Mouse (Mus musculus): ENCODE data around the gene Gtpbp3. TPM values are rescaled to one million over a fixed set of nuclear protein-coding genes. Genes with fewer than 3 reads are reported as not detected.

Gtpbp3 gene
- polyA plus RNA-seq, 1 experiment from 2014 or later: 6.8 TPM

GRCm38 (mm10) chr8:71543755-71544154 is 55.9 kb downstream of the Gtpbp3 start:
- ATAC-seq (ENCODE audit: low read depth): no peak

GRCm38 (mm10) chr8:71545053-71545452 is 57.1 kb downstream of the Gtpbp3 start:
- Histone ChIP-seq H3K27ac (replicated peaks; ENCODE audit: low read depth, low read length) (no peak overlapping the region), H3K36me3 (ENCODE audit: control insufficient read depth, insufficient read depth, low read length) (peaks cover 36% of the 10 kb centered on the region), H3K4me3 (ENCODE audit: low read depth, low read length) (no peak overlapping the region), H3K4me1 (ENCODE audit: control insufficient read depth, insufficient read depth, low read length) (peaks cover 7% of the 10 kb centered on the region), H3K9ac (ENCODE audit: low read depth, low read length) (no peak overlapping the region), H3K27me3 (replicated peaks; ENCODE audit: control insufficient read depth, insufficient read depth, low read length) (no peaks in the 10 kb centered on the region), H3K9me3 (ENCODE audit: control insufficient read depth, low read length) (no peaks in the 10 kb centered on the region), H3K4me2 (ENCODE audit: low read depth, low read length) (no peak overlapping the region)
- ATAC-seq (ENCODE audit: low read depth): no peak
- DNase-seq (ENCODE audit: low spot score): no peak
- 86% methylated on average over 10 of the region's 11 CpGs for WGBS

More at GRCm38 (mm10) chr8:71543755-71544154, 55.9 kb downstream of the Gtpbp3 start:
- DNase-seq (ENCODE audit: low spot score): no peak
- peaks cover 34% of the 10 kb centered on the region for H3K36me3 ChIP-seq (ENCODE audit: control insufficient read depth, insufficient read depth, low read length)
- H3K9me3 ChIP-seq (ENCODE audit: control insufficient read depth, low read length): no peaks in the 10 kb centered on the region
- peaks cover 7% of the 10 kb centered on the region for H3K4me1 ChIP-seq (ENCODE audit: control insufficient read depth, insufficient read depth, low read length)
- H3K27me3 ChIP-seq (replicated peaks; ENCODE audit: control insufficient read depth, insufficient read depth, low read length): no peaks in the 10 kb centered on the region
- peak overlapping the region; percentile 82 for H3K4me2 ChIP-seq (ENCODE audit: low read depth, low read length)
- peak overlapping the region; percentile 93 for H3K4me3 ChIP-seq (ENCODE audit: low read depth, low read length)
- WGBS: 84% methylated on average over 9 of the region's 9 CpGs
- H3K27ac ChIP-seq (replicated peaks; ENCODE audit: low read depth, low read length): no peak overlapping the region
- H3K9ac ChIP-seq (ENCODE audit: low read depth, low read length): peak overlapping the region; percentile 82; the same call in 1 of the 2 replicates

DNA sequence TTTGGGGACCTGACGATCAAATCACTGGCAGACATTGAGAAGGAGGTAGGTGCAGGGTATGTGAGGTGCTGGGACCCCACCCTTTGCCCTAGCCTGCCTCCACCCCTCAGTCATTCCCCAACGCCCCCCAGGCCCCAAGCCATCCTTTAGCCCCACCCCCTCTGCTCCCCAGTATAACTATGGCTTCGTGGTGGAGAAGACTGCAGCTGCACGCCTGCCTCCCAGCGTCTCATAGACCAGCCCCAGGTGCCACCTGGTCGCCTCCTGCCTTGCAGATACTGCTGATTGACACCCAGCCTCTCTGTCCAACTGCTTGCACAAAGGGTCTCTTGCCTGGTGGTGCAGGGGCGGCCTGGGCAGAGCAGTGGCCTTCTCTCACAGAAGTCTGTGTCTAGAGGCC is 59.7 kb downstream of the Gtpbp3 start:
- H3K4me3 ChIP-seq (ENCODE audit: low read depth, low read length): no peak overlapping the region
- H3K36me3 ChIP-seq (ENCODE audit: control insufficient read depth, insufficient read depth, low read length): peaks cover 36% of the 10 kb centered on the region
- ATAC-seq (ENCODE audit: low read depth): no peak
- H3K27ac ChIP-seq (replicated peaks; ENCODE audit: low read depth, low read length): no peak overlapping the region
- peaks cover 7% of the 10 kb centered on the region for H3K4me1 ChIP-seq (ENCODE audit: control insufficient read depth, insufficient read depth, low read length)
- no peak overlapping the region for H3K4me2 ChIP-seq (ENCODE audit: low read depth, low read length)
- no peak for DNase-seq (ENCODE audit: low spot score)
- WGBS: 90% methylated on average over 7 of the region's 7 CpGs
- H3K9ac ChIP-seq (ENCODE audit: low read depth, low read length): no peak overlapping the region
- no peaks in the 10 kb centered on the region for H3K9me3 ChIP-seq (ENCODE audit: control insufficient read depth, low read length)
- no peaks in the 10 kb centered on the region for H3K27me3 ChIP-seq (replicated peaks; ENCODE audit: control insufficient read depth, insufficient read depth, low read length)

Other genes starting within 250 kb of the Gtpbp3 start
- 24.1 and 26.0 TPM in 2 replicates for gene Myo9b, start 215.4 kb upstream of the Gtpbp3 start, polyA plus RNA-seq (2014; fragmentation: Nextera tagmentation; extraction: Ambion mirVana)
- gene Haus8, start 215.2 kb upstream of the Gtpbp3 start, polyA plus RNA-seq (2014; fragmentation: Nextera tagmentation; extraction: Ambion mirVana): 46.2 and 48.7 TPM in 2 replicates
- gene Use1, start 121.3 kb upstream of the Gtpbp3 start, polyA plus RNA-seq (2014; fragmentation: Nextera tagmentation; extraction: Ambion mirVana): 106 and 115 TPM in 2 replicates
- gene Ocel1, start 116.8 kb upstream of the Gtpbp3 start, polyA plus RNA-seq (2014; fragmentation: Nextera tagmentation; extraction: Ambion mirVana): 3.8 and 4.0 TPM in 2 replicates
- 57.2 and 61.9 TPM in 2 replicates for gene Nr2f6, start 106.1 kb upstream of the Gtpbp3 start, polyA plus RNA-seq (2014; fragmentation: Nextera tagmentation; extraction: Ambion mirVana)
- 9.4 and 11.3 TPM in 2 replicates for gene Ushbp1, start 92.3 kb upstream of the Gtpbp3 start, polyA plus RNA-seq (2014; fragmentation: Nextera tagmentation; extraction: Ambion mirVana)
- gene Babam1, start 91.2 kb upstream of the Gtpbp3 start, polyA plus RNA-seq (2014; fragmentation: Nextera tagmentation; extraction: Ambion mirVana): 79.6 and 85.2 TPM in 2 replicates
- 13.0 and 16.4 TPM in 2 replicates for gene Ankle1, start 82.1 kb upstream of the Gtpbp3 start, polyA plus RNA-seq (2014; fragmentation: Nextera tagmentation; extraction: Ambion mirVana)
- gene Abhd8, start 24.4 kb upstream of the Gtpbp3 start, polyA plus RNA-seq (2014; fragmentation: Nextera tagmentation; extraction: Ambion mirVana): 47.9 and 49.4 TPM in 2 replicates
- 115 and 123 TPM in 2 replicates for gene Mrpl34, start 23.1 kb upstream of the Gtpbp3 start, polyA plus RNA-seq (2014; fragmentation: Nextera tagmentation; extraction: Ambion mirVana)
- 100 and 105 TPM in 2 replicates for gene Dda1, start 18.9 kb upstream of the Gtpbp3 start, polyA plus RNA-seq (2014; fragmentation: Nextera tagmentation; extraction: Ambion mirVana)
- 2.0 and 2.1 TPM in 2 replicates for gene Ano8, start 2.1 kb upstream of the Gtpbp3 start, polyA plus RNA-seq (2014; fragmentation: Nextera tagmentation; extraction: Ambion mirVana)
- gene Plvap, start 23.6 kb downstream of the Gtpbp3 start, polyA plus RNA-seq (2014; fragmentation: Nextera tagmentation; extraction: Ambion mirVana): 53.5 and 59.0 TPM in 2 replicates
- gene Ccdc194, start 37.6 kb downstream of the Gtpbp3 start, polyA plus RNA-seq (2014; fragmentation: Nextera tagmentation; extraction: Ambion mirVana): 2.4 and 3.5 TPM in 2 replicates
- 16.0 and 16.2 TPM in 2 replicates for gene Bst2, start 49.4 kb downstream of the Gtpbp3 start, polyA plus RNA-seq (2014; fragmentation: Nextera tagmentation; extraction: Ambion mirVana)
- gene Mvb12a, start 54.8 kb downstream of the Gtpbp3 start, polyA plus RNA-seq (2014; fragmentation: Nextera tagmentation; extraction: Ambion mirVana): 85.4 and 95.3 TPM in 2 replicates
- gene Tmem221, start 70.8 kb downstream of the Gtpbp3 start, polyA plus RNA-seq (2014; fragmentation: Nextera tagmentation; extraction: Ambion mirVana): 1.1 and 1.4 TPM in 2 replicates
- 0.07 TPM in 1 of 2 replicates, not detected in the other for gene Nxnl1, start 78.5 kb downstream of the Gtpbp3 start, polyA plus RNA-seq (2014; fragmentation: Nextera tagmentation; extraction: Ambion mirVana)
- gene Slc27a1, start 80.8 kb downstream of the Gtpbp3 start, polyA plus RNA-seq (2014; fragmentation: Nextera tagmentation; extraction: Ambion mirVana): 15.5 and 20.4 TPM in 2 replicates
- gene Pgls, start 104.1 kb downstream of the Gtpbp3 start, polyA plus RNA-seq (2014; fragmentation: Nextera tagmentation; extraction: Ambion mirVana): 239 and 245 TPM in 2 replicates
- 2.3 and 3.5 TPM in 2 replicates for gene Fam129c, start 109.5 kb downstream of the Gtpbp3 start, polyA plus RNA-seq (2014; fragmentation: Nextera tagmentation; extraction: Ambion mirVana)
- 107 and 112 TPM in 2 replicates for gene Colgalt1, start 122.9 kb downstream of the Gtpbp3 start, polyA plus RNA-seq (2014; fragmentation: Nextera tagmentation; extraction: Ambion mirVana)
- 1.1 and 1.4 TPM in 2 replicates for gene Unc13a, start 183.7 kb downstream of the Gtpbp3 start, polyA plus RNA-seq (2014; fragmentation: Nextera tagmentation; extraction: Ambion mirVana)
- 4.8 and 5.2 TPM in 2 replicates for gene Jak3, start 188.2 kb downstream of the Gtpbp3 start, polyA plus RNA-seq (2014; fragmentation: Nextera tagmentation; extraction: Ambion mirVana)
- gene Insl3, start 201.1 kb downstream of the Gtpbp3 start, polyA plus RNA-seq (2014; fragmentation: Nextera tagmentation; extraction: Ambion mirVana): 1.0 TPM in 1 of 2 replicates, not detected in the other
- 0.84 and 0.87 TPM in 2 replicates for gene B3gnt3, start 213.7 kb downstream of the Gtpbp3 start, polyA plus RNA-seq (2014; fragmentation: Nextera tagmentation; extraction: Ambion mirVana)
- 2.6 and 2.7 TPM in 2 replicates for gene Fcho1, start 237.6 kb downstream of the Gtpbp3 start, polyA plus RNA-seq (2014; fragmentation: Nextera tagmentation; extraction: Ambion mirVana)